Comparison of ENCODE assay signal across 11 mouse cellular contexts in genomic region chr11:72944996-72945793, GRCm38 (mm10). TPM values are rescaled to one million over a fixed set of nuclear protein-coding genes. Genes with fewer than 3 reads are reported as not detected.
DNase-seq lines count a peak whose midpoint lies in the region; ATAC-seq and TF ChIP-seq lines count a peak whose summit lies in the region.
"Had no signal": no experiment of that assay in that cellular context is flagged by ENCODE, and none has a peak within 500 bp of the region (broad histone marks: within the 10 kb centered on the region; RNA-seq: fewer than 3 reads in every experiment).

No protein-coding gene starts in this region.

- H3K4me2 ChIP-seq in heart, embryonic 11.5 days: no peak overlapping the region
- H3K4me2 ChIP-seq: limb, embryonic 12.5 days had no signal

- H3K79me2 ChIP-seq in heart, adult 2 months (replicated peaks; ENCODE audit: control insufficient read depth, insufficient read depth, low read length): no peaks in the 10 kb centered on the region

- peak overlapping the region; percentile 75 for H3K27ac ChIP-seq in heart, adult 2 months
- no peak overlapping the region for H3K27ac ChIP-seq in heart, embryonic 11.5 days (ENCODE audit: low read depth, low read length)
- peak overlapping the region; percentile 48; the same call in 1 of the 2 replicates for H3K27ac ChIP-seq in bone marrow macrophage, adult 2 months (ENCODE audit: insufficient read depth, low read depth, low read length)
- H3K27ac ChIP-seq in limb, embryonic 10.5 days: peak overlapping the region; percentile 26
- H3K27ac ChIP-seq in cerebellum, adult 2 months (ENCODE audit: insufficient read depth, low read length): no peak overlapping the region
- H3K27ac ChIP-seq: limb, embryonic 12.5 days had no signal

- H3K9me3 ChIP-seq in heart, embryonic 11.5 days (replicated peaks; ENCODE audit: control insufficient read depth, low read length): no peaks in the 10 kb centered on the region
- no peaks in the 10 kb centered on the region for H3K9me3 ChIP-seq in limb, embryonic 10.5 days (replicated peaks)

- no peak overlapping the region for H3K4me3 ChIP-seq in heart, adult 2 months
- H3K4me3 ChIP-seq in heart, embryonic 11.5 days (ENCODE audit: low read depth, low read length): no peak overlapping the region
- H3K4me3 ChIP-seq in bone marrow macrophage, adult 2 months (ENCODE audit: insufficient read depth, low read length): no peak overlapping the region
- H3K4me3 ChIP-seq in limb, embryonic 10.5 days: no peak overlapping the region
- H3K4me3 ChIP-seq in cerebellum, adult 2 months (replicated peaks; ENCODE audit: insufficient read depth, low read depth, low read length): no peak overlapping the region
- H3K4me3 ChIP-seq: limb, embryonic 12.5 days had no signal

- peaks cover 23% of the 10 kb centered on the region for H3K4me1 ChIP-seq in heart, adult 2 months (ENCODE audit: control insufficient read depth, insufficient read depth, low read length)
- peaks cover 25% of the 10 kb centered on the region for H3K4me1 ChIP-seq in heart, embryonic 11.5 days (ENCODE audit: control insufficient read depth, insufficient read depth, low read length)
- H3K4me1 ChIP-seq in bone marrow macrophage, adult 2 months (ENCODE audit: control insufficient read depth, insufficient read depth, low read length): peaks cover 28% of the 10 kb centered on the region
- peaks cover 32% of the 10 kb centered on the region for H3K4me1 ChIP-seq in limb, embryonic 10.5 days
- no peaks in the 10 kb centered on the region for H3K4me1 ChIP-seq in cerebellum, adult 2 months (ENCODE audit: control insufficient read depth, insufficient read depth, low read length)

- TF ChIP-seq EP300 in heart, adult 2 months (IDR thresholded peaks at IDR 0.05; ENCODE audit: insufficient read depth, low read depth, low read length): no peak

- H3K27me3 ChIP-seq in heart, adult 2 months (ENCODE audit: control insufficient read depth, insufficient read depth, low read length): no peaks in the 10 kb centered on the region
- H3K27me3 ChIP-seq in heart, embryonic 11.5 days (ENCODE audit: control insufficient read depth, insufficient read depth, low read length): peaks cover 3% of the 10 kb centered on the region; the same call in 1 of the 2 replicates
- H3K27me3 ChIP-seq in limb, embryonic 10.5 days (ENCODE audit: low read depth, poor library complexity, severe bottlenecking): no peaks in the 10 kb centered on the region
- H3K27me3 ChIP-seq in cerebellum, adult 2 months (ENCODE audit: control insufficient read depth, insufficient read depth, low read length): no peaks in the 10 kb centered on the region
- H3K27me3 ChIP-seq: limb, embryonic 12.5 days had no signal

- WGBS in heart, adult 2 months: 46% methylated on average over 7 of the region's 7 CpGs
- WGBS in heart, embryonic 11.5 days (ENCODE audit: insufficient replicate concordance): 48% methylated on average over 7 of the region's 7 CpGs
- 67% methylated on average over 7 of the region's 7 CpGs for WGBS in limb, embryonic 10.5 days
- 70% methylated on average over 7 of the region's 7 CpGs for WGBS in cerebellum, adult 2 months

- ATAC-seq in heart, embryonic 11.5 days (replicated peaks; ENCODE audit: insufficient number of reproducible peaks, low FRiP score, low TSS enrichment): no peak
- no peak for ATAC-seq in frontal cortex, adult (ENCODE audit: low TSS enrichment)

- no peak for TF ChIP-seq POLR2A in heart, adult 2 months (IDR thresholded peaks at IDR 0.05; ENCODE audit: insufficient read depth, low read depth, low read length)
- no peak for TF ChIP-seq POLR2A in bone marrow macrophage, adult 2 months (IDR thresholded peaks at IDR 0.05; ENCODE audit: borderline replicate concordance, low read depth, low read length)
- TF ChIP-seq POLR2A in cerebellum, adult 2 months (IDR thresholded peaks at IDR 0.05; ENCODE audit: borderline replicate concordance, insufficient read depth, low read length): no peak

- H3K9ac ChIP-seq in heart, adult 2 months (ENCODE audit: low read depth, low read length): no peak overlapping the region
- H3K9ac ChIP-seq in heart, embryonic 11.5 days (ENCODE audit: low read depth, low read length): no peak overlapping the region
- H3K9ac ChIP-seq: limb, embryonic 12.5 days had no signal

- TF ChIP-seq CTCF in heart, adult 2 months (IDR thresholded peaks at IDR 0.05): no peak
- no peak for TF ChIP-seq CTCF in bone marrow macrophage, adult 2 months (IDR thresholded peaks at IDR 0.05; ENCODE audit: low read depth, low read length)
- TF ChIP-seq CTCF in cerebellum, adult 2 months (IDR thresholded peaks at IDR 0.05; ENCODE audit: borderline replicate concordance, insufficient read depth, low read depth, low read length): no peak

- peak in 1 of 2 experiments; percentile 60 for DNase-seq in heart, adult 2 months
- peak; percentile 43 to 49 for DNase-seq in heart, postnatal 10 days
- no peak for DNase-seq in limb, embryonic 10.5 days (ENCODE audit: low spot score)
- no peak for DNase-seq in cerebellum, adult 2 months
- no peak for DNase-seq in spleen, postnatal 10 days (ENCODE audit: low spot score in 2 of 2)
- DNase-seq: cerebellum, postnatal 10 days; thymus, adult 18-20 months had no signal

- intact Hi-C loops in heart, adult 2 months (cut with DNase I): no loop called here
- intact Hi-C loops in heart, postnatal 10 days (cut with DNase I): no loop called here

- peaks cover 4% of the 10 kb centered on the region; the same call in 1 of the 2 replicates for H3K36me3 ChIP-seq in heart, adult 2 months (ENCODE audit: control insufficient read depth, insufficient read depth, low read length)
- H3K36me3 ChIP-seq in heart, embryonic 11.5 days (ENCODE audit: control insufficient read depth, insufficient read depth, low read length): no peaks in the 10 kb centered on the region
- no peaks in the 10 kb centered on the region for H3K36me3 ChIP-seq in limb, embryonic 10.5 days
- H3K36me3 ChIP-seq: limb, embryonic 12.5 days had no signal

RNA-seq across cellular contexts. Expression of gene Atp2a3, which starts 15.8 kb away (rescaled TPM):
- 10 to 100 TPM; 10.9 to 14.5 TPM for total RNA-seq in heart, adult 2 months (2021)
- 15.9 and 17.3 TPM in 2 replicates for polyA plus RNA-seq in heart, adult 2 months (2012; rRNA removed)
- 2.1 and 2.9 TPM in 2 replicates for polyA plus RNA-seq in heart, embryonic 11.5 days (2014; fragmentation: Nextera tagmentation; extraction: Ambion mirVana)
- polyA plus RNA-seq in bone marrow macrophage, adult 2 months (2012; ENCODE audit: insufficient read depth, insufficient read length, missing spikeins): 6.7 TPM in 2 replicates
- total RNA-seq in heart, postnatal 10 days (2021): 10 to 100 TPM; 17.1 to 19.0 TPM
- 1.0 and 1.5 TPM in 2 replicates for polyA plus RNA-seq in limb, embryonic 10.5 days (2016; fragmentation: Nextera tagmentation; extraction: Ambion mirVana)
- 104 and 125 TPM in 2 replicates for polyA plus RNA-seq in cerebellum, adult 2 months (2012; rRNA removed)

RNA-seq across cellular contexts. Expression of gene P2rx1, which starts 53.7 kb away (rescaled TPM):
- total RNA-seq in heart, adult 2 months (2021): under 1 TPM; 0.21 to 0.86 TPM
- 0.76 and 0.91 TPM in 2 replicates for polyA plus RNA-seq in heart, adult 2 months (2012; rRNA removed)
- 2.9 and 4.0 TPM in 2 replicates for polyA plus RNA-seq in heart, embryonic 11.5 days (2014; fragmentation: Nextera tagmentation; extraction: Ambion mirVana)
- 0.39 TPM in 1 of 2 replicates, not detected in the other for polyA plus RNA-seq in bone marrow macrophage, adult 2 months (2012; ENCODE audit: insufficient read depth, insufficient read length, missing spikeins)
- under 1 TPM; 0.72 to 0.98 TPM for total RNA-seq in heart, postnatal 10 days (2021)
- 0.68 and 0.84 TPM in 2 replicates for polyA plus RNA-seq in limb, embryonic 10.5 days (2016; fragmentation: Nextera tagmentation; extraction: Ambion mirVana)
- polyA plus RNA-seq in cerebellum, adult 2 months (2012; rRNA removed): 0.41 and 0.46 TPM in 2 replicates

Comparison
In these comparisons a context has a peak if more than half of its experiments do, and no peak if none do; other contexts are left out.
1. H3K27ac ChIP-seq: peak in heart, adult 2 months (single experiment), bone marrow macrophage, adult 2 months (single experiment) and limb, embryonic 10.5 days (single experiment); none in heart, embryonic 11.5 days (single experiment) and cerebellum, adult 2 months (single experiment).
2. DNase-seq: peak in heart, postnatal 10 days (2 of 2); none in limb, embryonic 10.5 days (single experiment), cerebellum, adult 2 months (0 of 2) and spleen, postnatal 10 days (0 of 2).